Mouse (Mus musculus) thymus, adult 2 months (tissue): ENCODE data around the gene Stk4. TPM values are rescaled to one million over a fixed set of nuclear protein-coding genes. Genes with fewer than 3 reads are reported as not detected.

Experiments
- DNase-seq: peaks from one replicate; pipeline ENCODE4 v3.0.0; 2021
- H3K27ac ChIP-seq: fragments of 200-500 bp; 2 replicates; pipeline ENCODE4 v1.5.1; 2012; ENCODE audit warnings: low read length, control low read depth; ENCODE audit not compliant: control insufficient read depth, insufficient read depth
- H3K27me3 ChIP-seq: fragments of 200-500 bp; 2 replicates; pipeline ENCODE4 v1.6.1; 2012; ENCODE audit warnings: mild to moderate bottlenecking, low read length, moderate library complexity, mixed read lengths; ENCODE audit not compliant: control insufficient read depth, insufficient read depth
- H3K36me3 ChIP-seq: fragments of 200-500 bp; 2 replicates; pipeline ENCODE4 v1.6.1; 2012; ENCODE audit warnings: mild to moderate bottlenecking, low read length, moderate library complexity; ENCODE audit not compliant: control insufficient read depth, insufficient read depth
- H3K4me1 ChIP-seq: fragments of 200-500 bp; replicated peaks from 2 replicates; pipeline ENCODE4 v1.6.1; 2012; ENCODE audit warnings: low read length; ENCODE audit not compliant: control insufficient read depth, insufficient read depth
- H3K4me3 ChIP-seq: fragments of 200-500 bp; 2 replicates; pipeline ENCODE4 v1.5.1; 2012; ENCODE audit warnings: mild to moderate bottlenecking, low read length, control low read depth, moderate library complexity; ENCODE audit not compliant: control insufficient read depth, insufficient read depth
- CTCF ChIP-seq: fragments of 200-500 bp; IDR thresholded peaks from 2 replicates; pipeline ENCODE4 v1.5.1; 2012; ENCODE audit warnings: mild to moderate bottlenecking, control low read depth, low read length, moderate library complexity, borderline replicate concordance; ENCODE audit not compliant: control insufficient read depth, poor library complexity, insufficient read depth; ENCODE audit errors: extremely low read depth
- POLR2A ChIP-seq: fragments of 200-500 bp; IDR thresholded peaks from 2 replicates; pipeline ENCODE4 v1.6.1; 2012; ENCODE audit warnings: mild to moderate bottlenecking, low read length, control low read depth, moderate library complexity; ENCODE audit not compliant: control insufficient read depth, poor library complexity, insufficient read depth; ENCODE audit errors: extremely low read depth
- WGBS: fragments of 180-500 bp; shearing (Covaris S2); methylation state at CpG from one replicate; pipeline ENCODE4 v1.1.7; 2018; 5-methylcytosine and 5-hydroxymethylcytosine counted together
- polyA plus RNA-seq: library from polyadenylated mRNA; depleted of rRNA; stranded (reverse); fragments of >200 nt; gene quantifications from 2 replicates; pipeline ENCODE4 v1.2.3, GENCODE M21; 2012

The Stk4 gene
- polyA plus RNA-seq, 1 experiment: 90.1 TPM

GRCm38 (mm10) chr2:164142021-164142420, 71.9 kb downstream of the Stk4 start:
- no peaks in the 10 kb centered on the region for H3K4me1 ChIP-seq
- no peaks in the 10 kb centered on the region for H3K27me3 ChIP-seq
- H3K4me3 ChIP-seq: no peak overlapping the region
- H3K36me3 ChIP-seq: peaks cover 50% of the 10 kb centered on the region
- no peak for TF ChIP-seq CTCF
- no peak for TF ChIP-seq POLR2A
- WGBS: 97% methylated on average over 10 of the region's 10 CpGs
- DNase-seq: no peak
- H3K27ac ChIP-seq: no peak overlapping the region

- TF ChIP-seq CTCF (no peak), POLR2A (no peak)
- Histone ChIP-seq H3K27me3 (no peaks in the 10 kb centered on the region), H3K36me3 (peaks cover 51% of the 10 kb centered on the region), H3K4me1 (no peaks in the 10 kb centered on the region), H3K27ac (no peak overlapping the region), H3K4me3 (no peak overlapping the region)
- WGBS: 79% methylated on average over 6 of the region's 6 CpGs
- no peak for DNase-seq
Observed at GRCm38 (mm10) chr2:164144025-164144424, 73.9 kb downstream of the Stk4 start.

GRCm38 (mm10) chr2:164144541-164144940, 74.4 kb downstream of the Stk4 start:
- H3K27ac ChIP-seq: no peak overlapping the region
- 96% methylated on average over 10 of the region's 10 CpGs for WGBS
- no peaks in the 10 kb centered on the region for H3K27me3 ChIP-seq
- TF ChIP-seq POLR2A (no peak), CTCF (no peak)
- no peak for DNase-seq
- H3K4me1 ChIP-seq: no peaks in the 10 kb centered on the region
- H3K36me3 ChIP-seq: peaks cover 51% of the 10 kb centered on the region
- no peak overlapping the region for H3K4me3 ChIP-seq

- no peaks in the 10 kb centered on the region for H3K4me1 ChIP-seq
- peaks cover 55% of the 10 kb centered on the region for H3K36me3 ChIP-seq
- 97% methylated on average over 12 of the region's 12 CpGs for WGBS
- H3K4me3 ChIP-seq: no peak overlapping the region
- no peaks in the 10 kb centered on the region for H3K27me3 ChIP-seq
- no peak overlapping the region for H3K27ac ChIP-seq
- no peak for DNase-seq
- TF ChIP-seq CTCF (no peak), POLR2A (no peak)
Observed at GRCm38 (mm10) chr2:164146556-164146955, 76.4 kb downstream of the Stk4 start.

GRCm38 (mm10) chr2:164150086-164150760, 80.1 kb downstream of the Stk4 start:
- no peak for DNase-seq
- Histone ChIP-seq H3K4me1 (no peaks in the 10 kb centered on the region), H3K27ac (no peak overlapping the region), H3K4me3 (no peak overlapping the region), H3K36me3 (peaks cover 72% of the 10 kb centered on the region), H3K27me3 (no peaks in the 10 kb centered on the region)
- TF ChIP-seq CTCF (no peak), POLR2A (no peak)
- 92% methylated on average over 14 of the region's 14 CpGs for WGBS

- TF ChIP-seq POLR2A: no peak
- no peak for TF ChIP-seq CTCF
- peaks cover 67% of the 10 kb centered on the region for H3K36me3 ChIP-seq
Observed at GRCm38 (mm10) chr2:164152341-164152740, 82.2 kb downstream of the Stk4 start.

More at GRCm38 (mm10) chr2:164152341-164152740, 82.2 kb downstream of the Stk4 start:
- H3K27ac ChIP-seq: no peak overlapping the region
- H3K27me3 ChIP-seq: no peaks in the 10 kb centered on the region
- WGBS: 97% methylated on average over 11 of the region's 11 CpGs
- no peak for DNase-seq
- no peak overlapping the region for H3K4me3 ChIP-seq
- no peaks in the 10 kb centered on the region for H3K4me1 ChIP-seq
